Mouse (Mus musculus) erythroblast, embryonic 14.5 days (primary cell): ENCODE results near the gene Col23a1.

Source experiments
- GATA1 ChIP-seq: IDR thresholded peaks from 2 replicates; pipeline ENCODE4 v1.6.1; 2012; ENCODE audit warnings: low read length, inconsistent platforms, mixed read lengths
- TAL1 ChIP-seq: IDR thresholded peaks from 3 replicates; pipeline ENCODE4 v1.6.1; 2012; ENCODE audit warnings: low read length, inconsistent platforms, mixed read lengths

DNA sequence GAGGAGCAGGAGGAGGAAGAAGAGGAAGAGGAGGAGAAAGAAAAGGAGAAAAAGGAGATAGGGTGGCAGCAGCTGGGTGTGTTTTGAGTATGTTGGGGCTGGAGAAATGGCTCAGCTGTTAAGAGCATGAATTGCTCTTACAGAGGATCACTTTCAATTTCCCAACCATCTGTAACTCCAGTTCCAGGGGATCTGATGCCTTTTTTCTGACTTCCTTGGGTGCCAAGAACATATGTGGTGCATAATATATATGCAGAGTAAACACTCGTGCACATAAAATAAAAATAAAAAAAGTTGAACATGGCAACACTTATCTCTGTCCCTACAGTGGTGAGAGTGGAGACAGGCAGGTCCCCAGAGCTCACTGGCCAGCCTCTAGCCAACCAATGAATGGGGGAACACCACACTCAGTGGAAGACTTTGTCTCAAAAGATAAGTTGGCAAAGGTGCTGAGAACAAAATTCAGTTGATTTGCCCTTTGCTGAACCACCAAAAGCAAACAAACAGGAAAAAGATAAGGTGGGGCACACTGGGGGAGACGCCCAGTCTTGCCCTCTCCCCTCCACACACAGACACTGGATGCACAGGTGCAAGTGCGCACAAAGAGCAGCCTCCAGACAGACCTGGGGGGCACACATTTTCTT is 319.7 kb downstream of the Col23a1 start:
- TF ChIP-seq TAL1 (no peak), GATA1 (no peak)
